Mouse (Mus musculus) spleen, postnatal 10 days (tissue): ENCODE data around the gene Rpia.
"Not testable (repeated sequence)": the region's sequence is repeated elsewhere in the genome, so short reads cannot be mapped to it uniquely, and the experiment has no call there.

Source experiments
- DNase-seq, 2 experiments: peaks; one replicate each; pipeline ENCODE4 v3.0.0; 2021 to 2022; ENCODE audit warnings: low spot score in 2 of 2

Rpia gene

GRCm38 (mm10) chr6:70791824-70792535, at the start of gene Rpia:
TSS of gene Rpia (minus strand) at chr6:70792232.
- peak; percentile 95 to 98 for DNase-seq

GRCm38 (mm10) chr6:70840281-70840680, 48.2 kb upstream of the Rpia start:
- DNase-seq = no peak

GRCm38 (mm10) chr6:70838532-70838931, 46.5 kb upstream of the Rpia start:
- no peak for DNase-seq

- no peak for DNase-seq
Observed at GRCm38 (mm10) chr6:70837297-70837696, 45.3 kb upstream of the Rpia start.

GRCm38 (mm10) chr6:70831179-70831839, 39.3 kb upstream of the Rpia start:
- DNase-seq = no peak

GRCm38 (mm10) chr6:70830552-70830951, 38.5 kb upstream of the Rpia start:
- no peak for DNase-seq

GRCm38 (mm10) chr6:70829451-70829850, 37.4 kb upstream of the Rpia start:
- no peak for DNase-seq

GRCm38 (mm10) chr6:70824987-70825337, 32.9 kb upstream of the Rpia start:
- DNase-seq = no peak

- DNase-seq = peak; percentile 63 to 76
Observed at GRCm38 (mm10) chr6:70824085-70824986, 32.3 kb upstream of the Rpia start.

- not testable (repeated sequence) for DNase-seq
Observed at GRCm38 (mm10) chr6:70823277-70823676, 31.2 kb upstream of the Rpia start.

- DNase-seq = no peak
Observed at GRCm38 (mm10) chr6:70822386-70822910, 30.4 kb upstream of the Rpia start.

GRCm38 (mm10) chr6:70821566-70821965, 29.5 kb upstream of the Rpia start:
- no peak for DNase-seq

- DNase-seq = no peak
Observed at GRCm38 (mm10) chr6:70815471-70815870, 23.4 kb upstream of the Rpia start.

GRCm38 (mm10) chr6:70814629-70814950, 22.6 kb upstream of the Rpia start:
- DNase-seq = no peak

GRCm38 (mm10) chr6:70813921-70814628, 22.0 kb upstream of the Rpia start:
- DNase-seq = peak in 1 of 2 experiments; percentile 57

GRCm38 (mm10) chr6:70812526-70812895, 20.5 kb upstream of the Rpia start:
- DNase-seq = no peak

GRCm38 (mm10) chr6:70811557-70812525, 19.8 kb upstream of the Rpia start:
- peak; percentile 79 to 87 for DNase-seq

GRCm38 (mm10) chr6:70810524-70810923, 18.5 kb upstream of the Rpia start:
- no peak for DNase-seq

GRCm38 (mm10) chr6:70806514-70806912, 14.5 kb upstream of the Rpia start:
- no peak for DNase-seq

GRCm38 (mm10) chr6:70805820-70806513, 13.9 kb upstream of the Rpia start:
- peak; percentile 69 to 75 for DNase-seq
